Mouse (Mus musculus) liver, embryonic 12.5 days (tissue): Measurements from ENCODE around the gene Galnt10. TPM values are rescaled to one million over a fixed set of nuclear protein-coding genes. Genes with fewer than 3 reads are reported as not detected.

ENCODE experiments used
- ATAC-seq: fragments of 200-750 bp; cut with Nextera tagmentation; 2 replicates; pipeline ENCODE4 v1.8.0; 2017; ENCODE audit warnings: moderate number of reproducible peaks, mild to moderate bottlenecking, moderate library complexity
- H3K27ac ChIP-seq: fragments of 300-500 bp; sonication (generic); 2 replicates; pipeline ENCODE4 v1.5.1; 2016; ENCODE audit warnings: mild to moderate bottlenecking
- H3K27me3 ChIP-seq: fragments of 300-500 bp; sonication (generic); replicated peaks from 2 replicates; pipeline ENCODE4 v1.6.1; 2016; ENCODE audit warnings: mild to moderate bottlenecking, moderate library complexity
- H3K36me3 ChIP-seq: fragments of 300-500 bp; sonication (generic); 2 replicates; pipeline ENCODE4 v1.6.1; 2016; ENCODE audit warnings: mild to moderate bottlenecking, moderate library complexity
- H3K4me1 ChIP-seq: fragments of 300-500 bp; sonication (generic); 2 replicates; pipeline ENCODE4 v1.6.1; 2016
- H3K4me2 ChIP-seq: fragments of 300-500 bp; sonication (generic); 2 replicates; pipeline ENCODE4 v1.6.1; 2016; ENCODE audit warnings: mild to moderate bottlenecking, moderate library complexity
- H3K4me3 ChIP-seq: fragments of 300-500 bp; sonication (generic); 2 replicates; pipeline ENCODE4 v1.5.1; 2016; ENCODE audit warnings: mild to moderate bottlenecking, moderate library complexity
- H3K9ac ChIP-seq: fragments of 300-500 bp; sonication (generic); 2 replicates; pipeline ENCODE4 v1.6.1; 2016; ENCODE audit warnings: mild to moderate bottlenecking, moderate library complexity
- H3K9me3 ChIP-seq: fragments of 300-500 bp; sonication (generic); replicated peaks from 2 replicates; pipeline ENCODE4 v1.6.1; 2016; ENCODE audit warnings: mild to moderate bottlenecking, moderate library complexity
- WGBS: fragments of 180-500 bp; shearing (Covaris S2); methylation state at CpG from one replicate; pipeline ENCODE4 v1.1.7; 2016; ENCODE audit not compliant: insufficient replicate concordance; 5-methylcytosine and 5-hydroxymethylcytosine counted together
- polyA plus RNA-seq: library from polyadenylated mRNA; unstranded; fragments of >200 nt; fragmentation: Nextera tagmentation; extraction: Ambion mirVana; gene quantifications from 2 replicates; pipeline ENCODE4 v1.2.1, GENCODE M21; 2016

Galnt10 gene
- polyA plus RNA-seq, 1 experiment from 2014 or later = 34.2 TPM

GRCm38 (mm10) chr11:57760509-57761058 lies 115.3 kb downstream of the Galnt10 start:
- Histone ChIP-seq H3K4me3 (no peak overlapping the region), H3K27me3 (no peaks in the 10 kb centered on the region), H3K27ac (no peak overlapping the region), H3K4me2 (no peak overlapping the region), H3K4me1 (peaks cover 7% of the 10 kb centered on the region), H3K36me3 (peaks cover 16% of the 10 kb centered on the region), H3K9me3 (no peaks in the 10 kb centered on the region; the same call in 1 of the 2 replicates), H3K9ac (no peak overlapping the region)
- no peak for ATAC-seq
- WGBS = 33% methylated on average over 14 of the region's 14 CpGs

GRCm38 (mm10) chr11:57761347-57761746 lies 116.1 kb downstream of the Galnt10 start:
- ATAC-seq = no peak
- WGBS = 88% methylated on average over 4 of the region's 4 CpGs
- H3K27me3 ChIP-seq = no peaks in the 10 kb centered on the region
- no peaks in the 10 kb centered on the region; the same call in 1 of the 2 replicates for H3K9me3 ChIP-seq
- peaks cover 24% of the 10 kb centered on the region for H3K36me3 ChIP-seq
- H3K4me1 ChIP-seq = peaks cover 7% of the 10 kb centered on the region
- no peak overlapping the region for H3K4me2 ChIP-seq
- H3K27ac ChIP-seq = no peak overlapping the region
- no peak overlapping the region for H3K4me3 ChIP-seq
- no peak overlapping the region for H3K9ac ChIP-seq

DNA sequence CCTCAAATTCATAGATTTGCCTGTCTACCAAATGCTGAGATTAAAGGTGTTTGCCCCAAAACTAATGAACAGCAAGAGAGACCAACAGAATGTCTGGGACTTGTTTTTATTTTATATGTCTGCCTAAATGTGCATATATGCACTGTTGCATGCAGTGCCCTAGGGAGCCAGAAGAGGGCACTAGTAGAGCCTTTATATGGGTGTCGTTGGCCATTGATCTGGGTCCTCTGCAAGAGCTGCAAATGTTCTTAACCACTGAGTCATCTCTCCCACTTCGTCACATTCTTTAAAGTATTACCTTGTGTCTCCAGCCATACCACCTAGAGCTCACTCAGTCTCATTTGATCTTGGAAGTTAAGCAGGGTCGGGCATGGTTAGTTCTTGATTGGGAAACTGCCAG lies 118.9 kb downstream of the Galnt10 start:
- H3K4me1 ChIP-seq = peaks cover 7% of the 10 kb centered on the region
- WGBS = 71% methylated on average over 3 of the region's 3 CpGs
- no peak overlapping the region for H3K4me3 ChIP-seq

GRCm38 (mm10) chr11:57766617-57767016 lies 121.4 kb downstream of the Galnt10 start:
- H3K9ac ChIP-seq = no peak overlapping the region
- H3K36me3 ChIP-seq = peaks cover 77% of the 10 kb centered on the region
- 75% methylated on average over 12 of the region's 12 CpGs for WGBS
- H3K27me3 ChIP-seq = no peaks in the 10 kb centered on the region
- H3K4me2 ChIP-seq = no peak overlapping the region
- no peaks in the 10 kb centered on the region for H3K4me1 ChIP-seq
- no peak overlapping the region for H3K4me3 ChIP-seq
- no peak overlapping the region for H3K27ac ChIP-seq
- no peak for ATAC-seq
- no peaks in the 10 kb centered on the region; the same call in 1 of the 2 replicates for H3K9me3 ChIP-seq

More for the DNA sequence above, 118.9 kb downstream of the Galnt10 start:
- peaks cover 52% of the 10 kb centered on the region for H3K36me3 ChIP-seq
- no peak overlapping the region for H3K27ac ChIP-seq
- H3K9me3 ChIP-seq = no peaks in the 10 kb centered on the region; the same call in 1 of the 2 replicates
- H3K9ac ChIP-seq = no peak overlapping the region
- no peaks in the 10 kb centered on the region for H3K27me3 ChIP-seq
- no peak for ATAC-seq
- no peak overlapping the region for H3K4me2 ChIP-seq

DNA sequence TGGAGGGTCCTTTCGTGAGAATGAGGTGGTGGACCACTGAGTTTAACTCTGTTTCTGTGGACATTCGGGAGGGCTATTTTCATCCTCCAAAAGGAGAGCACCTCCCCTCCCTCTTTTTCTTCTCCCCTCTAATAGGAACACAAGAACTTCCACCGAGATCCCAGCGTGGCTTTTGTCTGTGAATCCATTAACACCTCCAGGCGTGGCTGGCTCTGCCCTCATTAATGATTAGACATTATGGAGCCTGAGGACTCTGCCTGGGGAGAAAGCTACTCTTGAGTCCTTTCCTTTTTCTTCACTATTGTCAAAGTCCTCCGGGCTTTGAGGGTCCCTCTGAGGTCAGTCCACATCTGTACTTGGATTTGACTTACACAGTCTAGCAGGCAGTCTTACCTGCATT lies 121.9 kb downstream of the Galnt10 start:
- no peaks in the 10 kb centered on the region for H3K4me1 ChIP-seq
- H3K27me3 ChIP-seq = no peaks in the 10 kb centered on the region
- WGBS = 78% methylated on average over 6 of the region's 6 CpGs
- no peak overlapping the region for H3K4me3 ChIP-seq
- no peak for ATAC-seq
- peaks cover 81% of the 10 kb centered on the region for H3K36me3 ChIP-seq
- H3K9me3 ChIP-seq = no peaks in the 10 kb centered on the region; the same call in 1 of the 2 replicates
- H3K27ac ChIP-seq = no peak overlapping the region
- H3K4me2 ChIP-seq = no peak overlapping the region
- no peak overlapping the region for H3K9ac ChIP-seq

DNA sequence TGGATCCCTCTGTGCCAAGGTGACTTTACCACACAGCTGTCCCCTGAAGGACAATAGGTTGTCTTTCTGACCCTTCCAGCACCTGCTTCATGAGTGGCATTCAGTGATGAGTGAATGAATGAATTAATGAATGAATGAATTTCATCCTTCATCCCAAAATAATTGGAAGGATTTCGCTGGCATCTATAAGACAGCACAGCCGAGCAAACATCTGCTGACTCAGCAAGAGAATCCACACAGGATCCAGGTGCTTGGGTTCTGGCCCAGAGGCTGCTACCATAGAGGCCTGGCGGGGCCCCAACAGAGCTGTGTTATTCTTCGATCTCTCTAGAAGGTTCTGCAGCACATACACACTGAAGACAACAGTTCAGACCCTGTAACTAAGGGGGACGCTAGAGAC lies 125.5 kb downstream of the Galnt10 start:
- H3K27me3 ChIP-seq = no peaks in the 10 kb centered on the region
- no peaks in the 10 kb centered on the region for H3K4me1 ChIP-seq
- ATAC-seq = no peak
- no peaks in the 10 kb centered on the region for H3K9me3 ChIP-seq
- no peak overlapping the region for H3K27ac ChIP-seq
- no peak overlapping the region for H3K4me2 ChIP-seq
- H3K9ac ChIP-seq = no peak overlapping the region
- 87% methylated on average over 5 of the region's 5 CpGs for WGBS
- peaks cover 78% of the 10 kb centered on the region for H3K36me3 ChIP-seq
- H3K4me3 ChIP-seq = no peak overlapping the region

DNA sequence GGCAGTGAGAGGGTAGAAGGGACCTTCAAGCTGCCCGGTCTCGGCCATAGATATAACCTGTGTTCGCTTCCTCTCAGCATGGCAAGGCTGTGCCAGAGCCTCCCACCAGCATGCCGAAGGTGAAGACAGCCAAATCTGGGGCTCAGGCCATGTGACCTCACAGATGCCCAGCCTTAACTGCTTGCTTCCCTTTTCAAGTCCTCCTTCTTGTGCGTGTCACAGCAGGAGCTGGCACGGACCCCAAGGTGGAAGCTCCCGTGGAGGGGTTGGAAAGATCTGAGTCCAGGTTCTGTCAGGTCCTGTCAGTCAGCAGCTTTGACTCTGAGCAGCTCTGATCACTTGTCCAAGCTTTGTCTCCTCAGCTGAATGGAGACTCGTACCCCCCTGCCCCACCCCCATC lies 126.4 kb downstream of the Galnt10 start:
- Histone ChIP-seq H3K27me3 (no peaks in the 10 kb centered on the region), H3K4me2 (no peak overlapping the region), H3K4me1 (peaks cover 2% of the 10 kb centered on the region), H3K4me3 (no peak overlapping the region), H3K27ac (no peak overlapping the region), H3K36me3 (peaks cover 69% of the 10 kb centered on the region), H3K9me3 (no peaks in the 10 kb centered on the region), H3K9ac (no peak overlapping the region)
- no peak for ATAC-seq
- 77% methylated on average over 8 of the region's 8 CpGs for WGBS

GRCm38 (mm10) chr11:57773479-57773878 lies 128.2 kb downstream of the Galnt10 start:
- Histone ChIP-seq H3K4me2 (no peak overlapping the region), H3K4me1 (peaks cover 15% of the 10 kb centered on the region), H3K36me3 (peaks cover 51% of the 10 kb centered on the region), H3K9ac (no peak overlapping the region), H3K4me3 (no peak overlapping the region), H3K9me3 (no peaks in the 10 kb centered on the region), H3K27me3 (no peaks in the 10 kb centered on the region), H3K27ac (no peak overlapping the region)
- ATAC-seq = no peak
- 61% methylated on average over 13 of the region's 13 CpGs for WGBS

GRCm38 (mm10) chr11:57773936-57774335 lies 128.7 kb downstream of the Galnt10 start:
- H3K9ac ChIP-seq = no peak overlapping the region
- 44% methylated on average over 4 of the region's 4 CpGs for WGBS
- H3K9me3 ChIP-seq = no peaks in the 10 kb centered on the region
- peaks cover 47% of the 10 kb centered on the region for H3K36me3 ChIP-seq
- peaks cover 15% of the 10 kb centered on the region for H3K4me1 ChIP-seq
- H3K4me2 ChIP-seq = no peak overlapping the region
- ATAC-seq = no peak
- no peaks in the 10 kb centered on the region for H3K27me3 ChIP-seq
- H3K27ac ChIP-seq = no peak overlapping the region
- H3K4me3 ChIP-seq = no peak overlapping the region

- peaks cover 15% of the 10 kb centered on the region for H3K4me1 ChIP-seq
- H3K9ac ChIP-seq = no peak overlapping the region
- no peak overlapping the region for H3K4me2 ChIP-seq
- WGBS = 71% methylated on average over 6 of the region's 6 CpGs
- H3K27ac ChIP-seq = no peak overlapping the region
- ATAC-seq = no peak
- peaks cover 30% of the 10 kb centered on the region for H3K36me3 ChIP-seq
- H3K9me3 ChIP-seq = no peaks in the 10 kb centered on the region
- H3K27me3 ChIP-seq = no peaks in the 10 kb centered on the region
- no peak overlapping the region for H3K4me3 ChIP-seq
These were observed 130.6 kb downstream of the Galnt10 start for GRCm38 (mm10) chr11:57775868-57776267.

GRCm38 (mm10) chr11:57776546-57776945 lies 131.3 kb downstream of the Galnt10 start:
- H3K27ac ChIP-seq = no peak overlapping the region
- ATAC-seq = no peak
- no peak overlapping the region for H3K4me2 ChIP-seq
- no peak overlapping the region for H3K9ac ChIP-seq
- H3K4me1 ChIP-seq = peaks cover 15% of the 10 kb centered on the region
- H3K4me3 ChIP-seq = no peak overlapping the region
- H3K36me3 ChIP-seq = peaks cover 30% of the 10 kb centered on the region
- 84% methylated on average over 3 of the region's 3 CpGs for WGBS
- H3K9me3 ChIP-seq = no peaks in the 10 kb centered on the region
- H3K27me3 ChIP-seq = no peaks in the 10 kb centered on the region

DNA sequence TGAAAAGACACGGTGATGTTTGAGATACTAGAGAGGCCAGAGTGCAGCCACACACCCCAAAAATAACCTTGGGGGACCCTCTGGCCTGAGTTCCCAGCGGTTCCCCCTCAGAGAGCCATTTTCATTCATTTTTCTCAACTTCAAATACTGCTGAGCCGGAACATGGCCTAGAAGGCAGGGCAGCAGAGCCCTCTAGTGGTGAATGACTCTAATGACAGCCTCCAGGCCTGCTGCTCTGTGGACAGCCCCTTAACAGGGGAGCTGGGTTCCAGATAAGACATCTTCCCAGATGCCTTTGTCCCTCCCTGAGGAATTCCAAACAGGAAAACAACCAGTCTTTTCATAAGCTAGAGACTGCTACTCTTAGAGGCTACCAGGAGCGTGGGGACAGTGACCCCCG lies 133.1 kb downstream of the Galnt10 start:
- Histone ChIP-seq H3K4me2 (no peak overlapping the region), H3K27me3 (no peaks in the 10 kb centered on the region), H3K9me3 (no peaks in the 10 kb centered on the region), H3K4me1 (peaks cover 15% of the 10 kb centered on the region), H3K4me3 (no peak overlapping the region), H3K27ac (no peak overlapping the region), H3K36me3 (peaks cover 28% of the 10 kb centered on the region), H3K9ac (no peak overlapping the region)
- ATAC-seq = peak; percentile 34; the same call in 1 of the 2 replicates
- WGBS = 27% methylated on average over 5 of the region's 5 CpGs

DNA sequence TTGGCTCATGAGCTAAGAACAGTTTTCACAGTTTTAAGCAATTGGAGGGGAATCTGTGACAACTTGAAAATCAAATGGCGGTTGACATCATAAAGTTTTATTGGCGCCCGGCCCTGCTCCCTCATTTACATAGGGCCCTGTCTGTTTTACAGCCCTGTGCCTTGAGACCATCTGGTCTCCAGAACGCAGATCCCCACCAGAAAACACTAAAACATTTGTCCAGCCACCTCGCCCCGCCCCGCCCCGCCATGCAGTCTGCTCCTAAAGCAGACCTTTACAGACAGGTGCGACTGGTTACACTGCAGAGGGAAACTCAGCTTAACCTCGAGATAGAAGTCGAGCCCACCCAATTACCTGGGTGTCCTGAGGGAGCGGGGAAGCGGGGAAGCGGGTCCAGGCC lies 134.6 kb downstream of the Galnt10 start:
- no peak overlapping the region for H3K4me3 ChIP-seq
- H3K36me3 ChIP-seq = peaks cover 35% of the 10 kb centered on the region
- H3K4me1 ChIP-seq = peaks cover 15% of the 10 kb centered on the region
- H3K27ac ChIP-seq = no peak overlapping the region
- no peak overlapping the region for H3K9ac ChIP-seq
- no peak overlapping the region for H3K4me2 ChIP-seq
- ATAC-seq = no peak
- no peaks in the 10 kb centered on the region for H3K9me3 ChIP-seq
- no peaks in the 10 kb centered on the region for H3K27me3 ChIP-seq
- WGBS = 83% methylated on average over 14 of the region's 14 CpGs
